Comparison of ENCODE assay signal across 20 mouse cellular contexts in genomic region chr12:70616049-70616448, GRCm38 (mm10).
A peak's percentile ranks its signal among the peaks of the same experiment; 100 is the strongest.
DNase-seq lines count a peak whose midpoint lies in the region; ATAC-seq and TF ChIP-seq lines count a peak whose summit lies in the region.
"Had no signal": no experiment of that assay in that cellular context is flagged by ENCODE, and none has a peak within 500 bp of the region (broad histone marks: within the 10 kb centered on the region; RNA-seq: fewer than 3 reads in every experiment).

No protein-coding gene starts in this region.

- H3K9ac ChIP-seq in embryonic facial prominence, embryonic 15.5 days = no peak overlapping the region
- H3K9ac ChIP-seq in heart, embryonic 14.5 days (ENCODE audit: low read length) = no peak overlapping the region
- H3K9ac ChIP-seq: embryonic facial prominence, embryonic 13.5 days; liver, embryonic 12.5 days; lung, embryonic 14.5 days had no signal

- no peak overlapping the region for H3K4me2 ChIP-seq in embryonic facial prominence, embryonic 15.5 days (replicated peaks)
- H3K4me2 ChIP-seq in heart, embryonic 14.5 days (ENCODE audit: low read length) = no peak overlapping the region
- H3K4me2 ChIP-seq: embryonic facial prominence, embryonic 13.5 days; liver, embryonic 12.5 days; lung, embryonic 14.5 days had no signal

- intact Hi-C loops in heart, postnatal 25 days (cut with DNase I) = no loop called here

- ATAC-seq in embryonic facial prominence, embryonic 15.5 days (ENCODE audit: insufficient number of reproducible peaks, low FRiP score, low TSS enrichment, low read depth) = no peak
- ATAC-seq in heart, embryonic 14.5 days (ENCODE audit: insufficient number of reproducible peaks, insufficient read depth, low FRiP score, low read depth) = no peak
- ATAC-seq: liver, embryonic 12.5 days had no signal

- H3K4me1 ChIP-seq in embryonic facial prominence, embryonic 15.5 days = peaks cover 10% of the 10 kb centered on the region; the same call in 1 of the 2 replicates
- peaks cover 7% of the 10 kb centered on the region for H3K4me1 ChIP-seq in embryonic facial prominence, embryonic 10.5 days
- peaks cover 9 to 18% of the 10 kb centered on the region in 2 experiments for H3K4me1 ChIP-seq in heart, embryonic 14.5 days (ENCODE audit: control insufficient read depth in 2 of 2, insufficient read depth in 2 of 2, low read length in 2 of 2)
- H3K4me1 ChIP-seq in brown adipose tissue, adult 24 weeks (ENCODE audit: control insufficient read depth, insufficient read depth, insufficient read length, low read length) = 0 out of 2 replicates have a peak, but pooled peaks cover 2% of the 10 kb centered on the region
- no peaks in the 10 kb centered on the region for H3K4me1 ChIP-seq in small intestine, adult 2 months (ENCODE audit: control insufficient read depth, insufficient read depth, insufficient read length, low read length)
- H3K4me1 ChIP-seq: liver, embryonic 12.5 days had no signal

- TF ChIP-seq CTCF in small intestine, adult 2 months (IDR thresholded peaks at IDR 0.05; ENCODE audit: extremely low read depth, insufficient read length, insufficient replicate concordance, low read depth, low read length) = no peak

- peak overlapping the region; percentile 19; the same call in 1 of the 2 replicates for H3K27ac ChIP-seq in embryonic facial prominence, embryonic 15.5 days (replicated peaks)
- no peak overlapping the region for H3K27ac ChIP-seq in embryonic facial prominence, embryonic 10.5 days (replicated peaks)
- peak overlapping the region; percentile 34 to 41; a peak in 2 of 4 replicates for H3K27ac ChIP-seq in heart, embryonic 14.5 days (replicated peaks in 1 of 2; ENCODE audit: control insufficient read depth in 1 of 2, insufficient read depth in 1 of 2, low read depth in 2 of 2, low read length in 2 of 2)
- peak overlapping the region; percentile 51; the same call in 1 of the 2 replicates for H3K27ac ChIP-seq in brown adipose tissue, adult 24 weeks (replicated peaks; ENCODE audit: low read depth, low read length)
- H3K27ac ChIP-seq in small intestine, adult 2 months (ENCODE audit: insufficient read depth, low read depth, low read length) = peak overlapping the region; percentile 27; the same call in 1 of the 2 replicates
- H3K27ac ChIP-seq: embryonic facial prominence, embryonic 13.5 days; forebrain, embryonic 10.5 days; liver, embryonic 12.5 days had no signal

- no peaks in the 10 kb centered on the region for H3K9me3 ChIP-seq in embryonic facial prominence, embryonic 15.5 days (replicated peaks)
- H3K9me3 ChIP-seq in embryonic facial prominence, embryonic 10.5 days = no peaks in the 10 kb centered on the region
- H3K9me3 ChIP-seq in heart, embryonic 14.5 days (ENCODE audit: control insufficient read depth, low read length) = no peaks in the 10 kb centered on the region
- H3K9me3 ChIP-seq: embryonic facial prominence, embryonic 13.5 days; forebrain, embryonic 10.5 days; liver, embryonic 12.5 days had no signal

- H3K36me3 ChIP-seq in embryonic facial prominence, embryonic 15.5 days = no peaks in the 10 kb centered on the region
- H3K36me3 ChIP-seq in embryonic facial prominence, embryonic 10.5 days (replicated peaks) = no peaks in the 10 kb centered on the region
- H3K36me3 ChIP-seq in heart, embryonic 14.5 days (ENCODE audit: control insufficient read depth, insufficient read depth, low read length) = no peaks in the 10 kb centered on the region
- no peaks in the 10 kb centered on the region for H3K36me3 ChIP-seq in small intestine, adult 2 months (ENCODE audit: control insufficient read depth, insufficient read depth, low read length)
- H3K36me3 ChIP-seq: embryonic facial prominence, embryonic 13.5 days; forebrain, embryonic 10.5 days; liver, embryonic 12.5 days had no signal

- DNase-seq in embryonic facial prominence, embryonic 10.5 days (ENCODE audit: low spot score) = no peak
- no peak for DNase-seq in heart, postnatal 25 days (ENCODE audit: low spot score)
- no peak for DNase-seq in urinary bladder, postnatal 14 days (ENCODE audit: low spot score)
- DNase-seq: adrenal gland, adult 2 months; cerebellum, adult 11-12 months; cerebellum, postnatal 25 days; gastrocnemius, postnatal 36 days; lung, embryonic 14.5 days; midbrain, embryonic 14.5 days; retina, postnatal 1 day; right cerebral cortex, postnatal 4 days; thymus, postnatal 14 days had no signal

- 46% methylated on average over 4 of the region's 4 CpGs for WGBS in embryonic facial prominence, embryonic 15.5 days
- WGBS in embryonic facial prominence, embryonic 10.5 days = 41% methylated on average over 4 of the region's 4 CpGs
- WGBS in heart, embryonic 14.5 days = 50% methylated on average over 4 of the region's 4 CpGs
- WGBS in small intestine, adult 2 months = 60% methylated on average over 4 of the region's 4 CpGs

- H3K27me3 ChIP-seq in embryonic facial prominence, embryonic 15.5 days = no peaks in the 10 kb centered on the region
- H3K27me3 ChIP-seq in embryonic facial prominence, embryonic 10.5 days (replicated peaks; ENCODE audit: low read depth, poor library complexity, severe bottlenecking) = no peaks in the 10 kb centered on the region
- H3K27me3 ChIP-seq in heart, embryonic 14.5 days (ENCODE audit: control insufficient read depth, insufficient read depth, low read length) = no peaks in the 10 kb centered on the region
- no peaks in the 10 kb centered on the region for H3K27me3 ChIP-seq in small intestine, adult 2 months (ENCODE audit: control insufficient read depth, insufficient read depth, low read length)
- H3K27me3 ChIP-seq: CH12.LX; embryonic facial prominence, embryonic 13.5 days; liver, embryonic 12.5 days had no signal

- no peak overlapping the region for H3K4me3 ChIP-seq in embryonic facial prominence, embryonic 15.5 days (replicated peaks)
- no peak overlapping the region for H3K4me3 ChIP-seq in embryonic facial prominence, embryonic 10.5 days
- H3K4me3 ChIP-seq in heart, embryonic 14.5 days (ENCODE audit: control insufficient read depth in 1 of 2, insufficient read depth in 1 of 2, low read depth in 1 of 2, low read length in 2 of 2) = no peak overlapping the region
- H3K4me3 ChIP-seq in brown adipose tissue, adult 24 weeks (ENCODE audit: insufficient read depth, low read depth, low read length) = no peak overlapping the region
- no peak overlapping the region for H3K4me3 ChIP-seq in small intestine, adult 2 months (ENCODE audit: low read depth, low read length)
- H3K4me3 ChIP-seq: embryonic facial prominence, embryonic 13.5 days; forebrain, embryonic 10.5 days; liver, embryonic 12.5 days had no signal

- TF ChIP-seq POLR2A in small intestine, adult 2 months (IDR thresholded peaks at IDR 0.05; ENCODE audit: low read depth, low read length) = no peak
